ENCODE assay signal across 12 mouse cellular contexts in genomic region chr8:70517940-70518643, GRCm38 (mm10).
"Had no signal": no experiment of that assay in that cellular context is flagged by ENCODE, and none has a peak within 500 bp of the region (broad histone marks: within the 10 kb centered on the region; RNA-seq: fewer than 3 reads in every experiment).

No protein-coding gene starts in this region.

- H3K9me3 ChIP-seq: kidney, embryonic 15.5 days; lung, embryonic 15.5 days; midbrain, embryonic 13.5 days; neural tube, embryonic 12.5 days had no signal

- ATAC-seq: midbrain, embryonic 13.5 days had no signal

- H3K27ac ChIP-seq: kidney, embryonic 15.5 days; lung, embryonic 15.5 days; macrophage; midbrain, embryonic 13.5 days; neural tube, embryonic 12.5 days had no signal

- H3K27me3 ChIP-seq: kidney, embryonic 15.5 days; lung, embryonic 15.5 days; midbrain, embryonic 13.5 days; neural tube, embryonic 12.5 days had no signal

- H3K4me2 ChIP-seq: kidney, embryonic 15.5 days; lung, embryonic 15.5 days; midbrain, embryonic 13.5 days; neural tube, embryonic 12.5 days had no signal

- H3K4me3 ChIP-seq: kidney, embryonic 15.5 days; left cerebral cortex, adult 2 months; lung, embryonic 15.5 days; midbrain, embryonic 13.5 days; neural tube, embryonic 12.5 days had no signal

- H3K9ac ChIP-seq: kidney, embryonic 15.5 days; lung, embryonic 15.5 days; neural tube, embryonic 12.5 days had no signal

- DNase-seq: kidney, adult 2 months; kidney, postnatal 14 days; lung, postnatal 14 days; spleen, adult 18-20 months; thymus, adult 18-20 months; thymus, postnatal 14 days had no signal
